Comparison of ENCODE assay signal across 18 mouse cellular contexts in genomic region chr9:48751900-48752299, GRCm38 (mm10).
DNase-seq lines count a peak whose midpoint lies in the region; TF ChIP-seq lines count a peak whose summit lies in the region.
"Had no signal": no experiment of that assay in that cellular context is flagged by ENCODE, and none has a peak within 500 bp of the region (broad histone marks: within the 10 kb centered on the region; RNA-seq: fewer than 3 reads in every experiment).

No protein-coding gene starts in this region.

- intact Hi-C loops in gastrocnemius, adult 2 months (cut with DNase I): no loop called here

- no peaks in the 10 kb centered on the region for H3K36me3 ChIP-seq in liver, adult 2 months (ENCODE audit: control insufficient read depth, insufficient read depth, low read length)
- H3K36me3 ChIP-seq in hindbrain, embryonic 10.5 days: 0 out of 2 replicates have a peak, but pooled peaks cover 14% of the 10 kb centered on the region
- H3K36me3 ChIP-seq: forebrain, embryonic 12.5 days; limb, embryonic 15.5 days had no signal

- no peak for DNase-seq in gastrocnemius, adult 2 months
- no peak for DNase-seq in gastrocnemius, adult 18-20 months (ENCODE audit: low spot score)
- DNase-seq in liver, adult 2 months (ENCODE audit: extremely low read depth, low read depth, low spot score): peak; percentile 97
- DNase-seq in liver: no peak
- peak; percentile 55 for DNase-seq in NIH3T3 (ENCODE audit: low read depth)
- peak; percentile 75 for DNase-seq in gonadal fat pad, adult 2 months (ENCODE audit: low read depth)
- DNase-seq in hindbrain, embryonic 10.5 days (ENCODE audit: low spot score): no peak
- DNase-seq: adrenal gland, postnatal 25 days; cerebellum, adult 9-10 months; gastrocnemius, postnatal 10 days; kidney, postnatal 36 days; layer of hippocampus, adult 9-11 months; thymus, adult 2 months; thymus, postnatal 4 days had no signal

- peaks cover 29% of the 10 kb centered on the region for H3K79me2 ChIP-seq in liver, adult 2 months (ENCODE audit: control insufficient read depth, insufficient read depth, low read length)

- H3K4me3 ChIP-seq in gastrocnemius, adult 2 months: peak overlapping the region; percentile 30
- H3K4me3 ChIP-seq in liver, adult 2 months (ENCODE audit: insufficient read depth, low read depth, low read length): no peak overlapping the region
- no peak overlapping the region for H3K4me3 ChIP-seq in hindbrain, embryonic 10.5 days
- H3K4me3 ChIP-seq: forebrain, embryonic 12.5 days; limb, embryonic 15.5 days; midbrain, embryonic 10.5 days; myocyte had no signal

- H3K27me3 ChIP-seq in liver, adult 2 months (ENCODE audit: control insufficient read depth, insufficient read depth, low read length): no peaks in the 10 kb centered on the region
- no peaks in the 10 kb centered on the region for H3K27me3 ChIP-seq in hindbrain, embryonic 10.5 days (ENCODE audit: insufficient read depth, poor library complexity, severe bottlenecking)
- H3K27me3 ChIP-seq: forebrain, embryonic 12.5 days had no signal

- no peaks in the 10 kb centered on the region for H3K9me3 ChIP-seq in hindbrain, embryonic 10.5 days
- H3K9me3 ChIP-seq: forebrain, embryonic 12.5 days; limb, embryonic 15.5 days; midbrain, embryonic 10.5 days had no signal

- no peak for TF ChIP-seq CTCF in gastrocnemius, adult 2 months (IDR thresholded peaks at IDR 0.05)
- no peak for TF ChIP-seq CTCF in liver, adult 2 months (IDR thresholded peaks at IDR 0.05; ENCODE audit: low read depth, low read length)

- 19% methylated on average over 3 of the region's 3 CpGs for WGBS in liver, adult 2 months
- WGBS in hindbrain, embryonic 10.5 days: 98% methylated on average over 3 of the region's 3 CpGs

- H3K4me1 ChIP-seq in liver, adult 2 months (ENCODE audit: control insufficient read depth, insufficient read depth, low read length): peaks cover 68% of the 10 kb centered on the region
- peaks cover 23% of the 10 kb centered on the region for H3K4me1 ChIP-seq in hindbrain, embryonic 10.5 days (replicated peaks)

- TF ChIP-seq POLR2A in liver, adult 2 months (IDR thresholded peaks at IDR 0.05; ENCODE audit: extremely low read depth, insufficient read depth, low read length): no peak

- H3K27ac ChIP-seq in gastrocnemius, adult 2 months: peak overlapping the region; percentile 100
- peak overlapping the region; percentile 79 for H3K27ac ChIP-seq in liver, adult 2 months (replicated peaks; ENCODE audit: insufficient read depth, low read depth, low read length)
- H3K27ac ChIP-seq in hindbrain, embryonic 10.5 days: no peak overlapping the region
- H3K27ac ChIP-seq: forebrain, embryonic 12.5 days; limb, embryonic 15.5 days; midbrain, embryonic 10.5 days had no signal

- no peak overlapping the region for H3K9ac ChIP-seq in liver, adult 2 months (ENCODE audit: low read depth, low read length)
- H3K9ac ChIP-seq: forebrain, embryonic 12.5 days; limb, embryonic 15.5 days had no signal

Comparison
In these comparisons a context has a peak if more than half of its experiments do, and no peak if none do; other contexts are left out.
1. DNase-seq: peak in liver, adult 2 months (single experiment), NIH3T3 (single experiment) and gonadal fat pad, adult 2 months (single experiment); none in gastrocnemius, adult 2 months (single experiment), gastrocnemius, adult 18-20 months (single experiment), liver (single experiment) and hindbrain, embryonic 10.5 days (single experiment).